Mouse (Mus musculus) heart, adult 18-20 months (tissue): Measurements from ENCODE around the gene Kansl2. TPM values are rescaled to one million over a fixed set of nuclear protein-coding genes. Genes with fewer than 3 reads are reported as not detected.
A peak's percentile ranks its signal among the peaks of the same experiment; 100 is the strongest.

ENCODE experiments used
- DNase-seq, 2 experiments: peaks; one replicate each; pipeline ENCODE4 v3.0.0; 2021 to 2022; ENCODE audit warnings: mixed read lengths in 1 of 2
- long read RNA-seq, 2 experiments: library from polyadenylated mRNA; stranded (forward); transcript quantifications; one replicate each; pipeline ENCODE4 v2.0.0; 2021
- total RNA-seq, 2 experiments: library from RNA; stranded (reverse); gene quantifications; 2 replicates each; pipeline ENCODE4 v1.2.3; 2021

Gene Kansl2
- total RNA-seq = 10 to 100 TPM; 73.5 to 85.8 TPM
- long read RNA-seq, experiment 1, transcript Kansl2-202 (10 exons, 2,324 nt) = minor isoform, 23 of 156 reads
- long read RNA-seq, experiment 1, transcript Kansl2-204 (10 exons, 3,596 nt) = major isoform, 76 of 156 reads
- long read RNA-seq, experiment 1, partial matches to known transcripts = 39 of 156 reads
- long read RNA-seq, experiment 1, other reads (novel, unspliced or antisense) = 18 of 156 reads
- long read RNA-seq, experiment 2, transcript Kansl2-202 (10 exons, 2,324 nt) = minor isoform, 7 of 70 reads
- long read RNA-seq, experiment 2, transcript Kansl2-204 (10 exons, 3,596 nt) = major isoform, 29 of 70 reads
- long read RNA-seq, experiment 2, partial matches to known transcripts = 20 of 70 reads
- long read RNA-seq, experiment 2, other reads (novel, unspliced or antisense) = 14 of 70 reads

DNA sequence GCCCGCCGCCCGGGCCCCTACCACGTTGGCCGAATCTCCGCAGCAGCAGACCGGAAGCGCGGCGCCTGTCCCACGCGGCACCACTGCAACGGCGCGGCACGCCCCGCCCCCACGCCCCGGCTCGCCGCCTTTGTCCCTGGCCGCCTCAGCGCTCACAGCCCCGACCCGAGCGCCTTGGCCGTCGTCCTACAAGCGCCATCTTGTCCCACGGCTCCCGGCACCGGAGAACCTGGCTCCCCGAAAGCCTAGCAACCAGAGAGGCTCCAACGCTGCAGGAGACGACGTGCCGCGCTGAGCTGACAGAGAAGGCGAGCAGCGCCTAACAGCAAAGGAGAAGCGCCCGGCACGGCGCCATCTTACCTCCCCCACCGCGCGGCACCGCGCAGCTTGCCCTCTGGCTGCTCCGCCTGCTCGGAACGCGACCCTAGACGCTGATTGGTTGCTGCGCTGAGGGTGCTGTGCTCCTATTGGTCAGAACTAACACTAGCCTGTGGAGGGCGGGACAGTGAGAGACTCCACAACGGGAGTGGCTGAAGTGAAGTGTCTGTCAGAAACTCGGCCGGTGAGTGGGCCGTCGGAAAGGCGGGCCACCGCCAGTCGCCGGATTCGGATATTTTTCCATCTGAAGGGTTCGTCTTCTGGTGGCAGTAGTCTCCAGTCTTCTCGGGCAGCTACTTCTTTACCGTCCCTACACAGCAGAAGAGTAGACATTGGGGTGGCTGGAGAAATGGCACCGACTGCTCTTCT is at the start of gene Kansl2:
Kansl2 (minus strand) TSS at position 384 of the 747 bp plus-strand sequence.
- peak; percentile 97 to 99 for DNase-seq

DNA sequence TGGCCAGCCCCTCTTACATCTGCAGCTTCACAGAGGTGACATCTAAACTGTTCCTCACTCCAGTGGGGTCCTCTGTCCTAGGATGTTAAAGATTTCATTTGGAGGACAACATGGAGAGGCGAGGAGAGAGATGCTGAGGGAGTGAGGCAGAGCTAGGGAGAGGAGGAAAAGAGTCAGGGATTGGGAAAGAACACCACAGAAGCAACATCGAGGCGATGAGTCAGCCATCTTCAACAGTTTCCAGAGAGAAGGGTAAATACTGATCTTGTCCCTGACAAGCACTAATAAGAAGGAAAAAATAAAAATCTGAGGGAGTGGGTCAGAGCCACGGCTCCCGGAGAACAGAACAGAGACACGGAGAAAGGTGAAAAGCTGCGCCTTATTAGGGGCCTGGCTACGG is 48.9 kb upstream of the Kansl2 start:
- no peak for DNase-seq

DNA sequence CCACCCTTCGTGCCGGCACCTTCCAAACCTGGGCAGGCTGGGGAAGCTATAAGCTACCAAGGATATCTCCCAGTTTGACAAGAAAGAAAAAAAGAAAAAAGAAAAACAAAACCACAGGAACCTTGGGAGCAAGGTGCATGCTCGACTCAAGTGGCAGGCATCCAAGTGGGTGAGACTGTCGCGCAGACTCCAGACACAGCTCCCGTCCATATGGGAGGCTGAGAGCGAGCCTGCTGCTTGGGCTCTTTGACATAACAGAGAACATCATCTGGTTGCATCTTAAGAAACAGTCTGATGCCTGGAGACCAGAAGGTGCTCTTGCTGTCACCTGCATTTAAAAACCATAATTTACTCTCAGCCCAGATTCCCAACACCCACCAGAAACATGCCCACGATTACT is 48.3 kb upstream of the Kansl2 start:
- DNase-seq = no peak

DNA sequence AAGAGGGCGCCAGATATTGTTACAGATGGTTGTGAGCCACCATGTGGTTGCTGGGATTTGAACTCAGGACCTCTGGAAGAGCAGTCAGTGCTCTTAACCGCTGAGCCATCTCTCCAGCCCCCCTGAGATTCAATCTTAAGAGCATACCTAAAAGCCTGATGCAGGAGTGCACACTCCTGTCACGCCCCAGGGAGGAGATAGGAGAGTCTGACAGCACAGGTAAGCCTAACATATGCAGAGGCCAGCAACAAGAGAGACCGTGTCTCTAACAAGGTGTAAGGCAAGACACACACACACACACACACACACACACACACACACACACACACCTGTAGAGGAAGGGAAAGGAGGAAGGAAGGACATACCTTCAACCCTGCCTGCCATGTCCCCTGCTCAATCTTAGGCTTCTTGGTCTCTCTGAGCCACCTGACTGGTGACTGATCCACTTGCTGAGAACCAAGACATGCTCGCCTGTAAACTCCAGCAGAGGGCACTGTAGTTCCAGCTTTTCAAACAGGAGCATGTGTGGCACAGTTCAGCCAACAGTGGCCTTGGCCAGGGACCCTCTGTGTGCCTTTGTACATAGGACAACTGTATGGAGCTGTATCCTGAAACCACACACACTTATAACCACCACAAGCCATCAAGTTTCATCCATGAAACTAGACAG is 45.9 kb upstream of the Kansl2 start:
- DNase-seq = peak; percentile 77 to 88

DNA sequence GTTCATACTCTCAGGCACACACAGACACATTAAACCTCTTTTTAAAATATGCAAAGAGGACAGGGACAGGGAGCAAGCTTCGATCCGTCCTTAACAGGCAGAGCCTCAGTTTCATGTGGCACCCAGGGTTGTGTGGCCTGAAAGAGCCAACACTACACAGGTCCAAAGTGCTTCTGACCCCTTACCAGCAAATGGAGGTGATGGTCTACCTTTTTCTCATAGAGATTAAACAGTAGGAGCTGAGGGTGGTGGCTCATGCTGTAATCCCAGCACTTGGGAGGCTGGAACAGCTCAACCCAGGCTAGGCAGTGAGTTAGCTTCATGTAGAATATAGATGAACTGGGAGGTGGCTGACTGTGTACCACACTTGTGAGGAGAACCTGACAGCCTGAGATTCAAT is 45.2 kb upstream of the Kansl2 start:
- no peak for DNase-seq

DNA sequence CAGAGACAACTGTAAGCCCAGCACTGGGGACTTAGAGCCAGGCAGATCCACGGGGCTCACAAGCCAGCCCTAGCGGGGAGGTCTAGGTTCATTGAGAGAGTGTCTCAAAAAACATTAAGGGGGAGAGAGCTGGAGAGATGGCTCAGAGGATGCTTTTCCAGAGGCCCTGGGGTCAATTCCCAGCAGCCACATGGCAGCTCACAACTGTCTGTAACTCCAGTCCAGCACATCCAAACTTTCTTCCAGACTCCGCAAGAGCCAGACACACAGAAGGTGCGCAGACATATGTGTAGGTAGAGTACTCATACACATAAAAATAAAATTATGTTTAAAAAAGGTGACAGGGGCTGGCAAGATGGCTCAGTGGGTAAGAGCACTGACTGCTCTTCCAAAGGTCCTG is 39.2 kb upstream of the Kansl2 start:
- no peak for DNase-seq

DNA sequence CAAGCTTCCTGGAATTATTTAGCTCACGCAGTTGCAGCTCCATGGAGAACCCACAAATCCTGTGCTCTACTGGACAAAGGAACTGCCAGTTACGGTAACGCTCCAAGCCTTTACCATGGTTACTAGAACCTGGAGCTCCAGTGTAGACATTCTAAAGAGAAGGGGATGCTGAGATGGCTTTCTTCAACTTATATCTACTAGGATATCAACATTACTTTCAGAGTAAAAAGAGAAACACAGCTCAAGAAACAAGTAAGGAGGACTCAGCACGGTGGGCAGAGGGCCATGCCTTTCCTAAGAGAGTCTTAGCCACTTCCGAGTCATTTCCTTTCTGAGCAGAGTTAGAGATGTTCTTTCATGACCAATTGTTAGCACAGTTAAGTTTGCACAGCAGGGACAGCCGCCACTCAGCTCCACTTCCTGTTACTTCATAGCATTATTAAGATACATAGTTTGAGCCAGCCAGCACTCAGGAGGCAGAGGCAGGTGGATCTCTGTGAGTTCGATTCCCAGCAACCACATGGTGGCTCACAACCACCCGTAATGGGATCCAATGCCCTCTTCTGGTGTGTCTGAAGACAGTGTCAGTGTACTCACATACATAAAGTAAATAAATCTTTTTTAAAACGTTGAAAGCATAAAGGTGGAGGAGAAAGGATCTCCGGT is 36.9 kb upstream of the Kansl2 start, which contains the start of the genes Ccnt1 and 4930415O20Rik:
Ccnt1 (minus strand) TSS at position 51 of the 666 bp plus-strand sequence.
4930415O20Rik (plus strand) TSS at position 132 of the 666 bp plus-strand sequence.
- DNase-seq = no peak

DNA sequence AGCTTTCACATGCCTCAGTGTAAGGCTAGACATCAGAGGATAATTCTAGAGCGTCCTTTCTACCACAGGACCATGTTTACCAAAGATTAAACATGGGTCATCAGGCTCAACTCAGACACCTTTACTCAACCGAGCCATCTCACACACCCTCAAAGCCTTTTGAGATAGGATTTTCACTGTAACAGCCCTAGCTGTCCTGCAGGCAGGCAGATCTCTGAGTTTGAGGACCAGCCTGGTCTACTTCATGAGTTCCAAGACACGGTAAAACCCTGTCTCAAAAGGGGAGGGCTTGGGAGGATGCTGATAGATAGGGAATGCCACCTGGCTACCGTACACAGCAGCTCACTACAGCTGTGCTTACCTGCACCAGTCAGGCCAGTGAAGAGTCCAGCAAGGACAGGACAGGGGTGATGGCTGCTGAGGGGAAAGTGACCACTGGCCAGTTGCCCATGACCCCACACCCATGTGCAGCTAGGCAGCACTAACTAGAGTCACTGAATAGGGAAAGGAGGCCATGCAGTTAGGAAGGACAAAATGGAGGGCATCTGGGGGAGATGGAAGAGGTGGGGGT is 35.8 kb upstream of the Kansl2 start:
- no peak for DNase-seq

DNA sequence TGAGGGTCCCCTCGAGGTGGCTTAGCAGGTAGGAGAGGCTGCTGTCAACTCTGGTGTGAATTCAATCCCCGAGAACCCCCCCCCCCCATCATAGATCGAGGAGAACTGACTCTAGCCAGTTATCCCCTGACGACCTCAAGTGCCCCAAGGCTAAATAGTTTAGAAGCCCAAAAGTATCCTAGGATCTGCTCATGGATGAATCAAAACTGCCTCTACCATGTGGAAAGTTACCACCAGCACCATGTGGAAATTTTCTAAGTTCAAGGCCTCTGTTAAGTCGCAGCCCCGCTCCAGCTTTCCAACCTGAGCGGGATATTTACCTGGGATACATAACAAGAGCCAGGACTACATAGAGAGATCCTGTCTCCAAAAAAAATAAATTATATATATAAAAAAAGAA is 35.2 kb upstream of the Kansl2 start:
- no peak for DNase-seq

DNA sequence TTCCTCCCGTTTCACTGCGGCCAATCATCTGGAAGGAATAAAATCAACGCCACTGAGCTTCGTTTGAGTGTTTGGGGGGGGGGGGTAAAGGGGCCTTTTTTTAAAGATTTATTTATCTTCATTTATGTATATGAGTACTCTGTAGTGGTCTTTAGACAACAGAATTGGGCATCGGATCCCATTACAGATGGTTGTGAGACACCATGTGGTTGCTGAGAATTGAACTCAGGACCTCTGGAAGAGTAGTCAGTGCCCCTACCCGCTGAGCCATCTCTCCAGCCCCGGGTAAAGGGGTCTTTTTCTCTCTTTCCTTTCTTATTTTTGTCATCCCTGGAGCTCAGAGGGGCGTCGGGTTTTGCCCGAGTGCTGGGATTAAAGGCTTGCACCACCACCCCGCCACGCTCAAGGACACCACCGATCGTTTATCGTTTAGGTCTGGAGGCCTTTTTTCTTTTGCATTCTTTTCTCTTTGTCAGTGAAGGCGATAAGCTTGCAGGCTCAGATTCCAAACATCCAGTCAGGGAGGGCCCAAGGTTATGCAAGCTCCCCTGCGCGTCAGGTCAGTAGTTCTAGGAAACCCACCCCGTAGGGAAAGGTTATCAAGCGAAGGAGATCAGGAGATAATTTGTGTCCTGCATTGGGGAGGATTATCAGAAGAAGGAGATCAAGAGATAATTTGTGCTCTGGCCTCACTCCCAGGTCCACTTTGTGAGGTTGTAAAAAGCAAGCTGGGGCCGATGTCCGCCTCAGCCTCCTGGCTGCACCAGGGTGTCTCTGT is 34.4 kb upstream of the Kansl2 start:
- no peak for DNase-seq

DNA sequence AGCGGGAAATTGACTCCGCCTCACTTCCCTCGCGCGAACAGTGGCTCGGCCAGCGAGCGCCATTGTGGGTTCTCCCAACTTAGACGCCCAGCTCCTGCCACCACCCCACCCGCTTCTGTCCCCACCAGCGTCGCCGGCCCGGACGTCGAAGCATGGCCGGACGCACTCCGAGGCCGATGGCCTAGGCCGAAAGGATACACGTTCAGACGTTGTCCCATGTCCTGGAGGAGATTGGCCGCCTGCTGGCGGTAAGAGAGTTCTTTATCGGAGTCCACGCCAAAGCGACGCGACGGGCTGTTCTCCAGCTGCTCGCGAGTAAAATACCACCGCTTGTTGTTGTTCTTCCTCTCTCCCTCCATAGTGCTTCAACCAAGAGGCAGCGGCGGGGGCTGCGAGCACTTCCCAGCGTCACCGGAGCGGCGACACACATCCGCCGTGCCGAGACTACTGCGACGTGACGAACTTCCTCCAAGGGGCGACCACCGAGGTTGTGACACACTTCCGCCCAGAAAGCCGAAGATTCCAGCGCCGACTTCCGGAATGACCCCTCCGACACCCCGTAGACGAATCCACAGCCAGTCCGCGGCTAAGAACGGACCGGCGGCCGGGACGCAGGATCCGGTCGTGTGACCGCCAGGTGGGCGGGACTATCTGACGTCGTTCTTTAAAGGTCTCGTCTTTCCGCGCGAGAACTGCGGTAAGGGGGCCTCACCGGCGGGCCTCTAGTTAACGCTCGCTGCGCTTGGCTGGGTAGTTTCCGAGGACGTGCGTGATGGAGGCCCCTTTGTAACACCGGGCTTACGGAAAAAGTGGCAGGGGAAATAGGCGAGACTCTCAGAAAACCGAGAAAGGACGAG is 33.4 kb upstream of the Kansl2 start:
- peak; percentile 100 for DNase-seq

DNA sequence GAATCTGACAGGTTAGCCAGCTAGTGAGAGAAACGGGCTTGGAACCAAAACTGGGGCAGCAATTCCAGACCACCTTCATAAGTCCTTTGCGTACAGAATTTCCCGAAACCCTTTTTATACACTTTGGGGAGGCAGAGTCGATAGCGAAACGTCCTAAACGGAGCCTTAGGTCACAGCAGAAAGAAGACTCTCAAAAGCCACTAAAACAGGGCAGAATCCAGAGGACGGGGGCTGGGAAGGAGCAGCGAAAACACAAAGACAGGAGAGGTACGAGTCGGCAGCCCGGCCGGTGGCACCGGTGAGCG is 32.9 kb upstream of the Kansl2 start:
- no peak for DNase-seq

DNA sequence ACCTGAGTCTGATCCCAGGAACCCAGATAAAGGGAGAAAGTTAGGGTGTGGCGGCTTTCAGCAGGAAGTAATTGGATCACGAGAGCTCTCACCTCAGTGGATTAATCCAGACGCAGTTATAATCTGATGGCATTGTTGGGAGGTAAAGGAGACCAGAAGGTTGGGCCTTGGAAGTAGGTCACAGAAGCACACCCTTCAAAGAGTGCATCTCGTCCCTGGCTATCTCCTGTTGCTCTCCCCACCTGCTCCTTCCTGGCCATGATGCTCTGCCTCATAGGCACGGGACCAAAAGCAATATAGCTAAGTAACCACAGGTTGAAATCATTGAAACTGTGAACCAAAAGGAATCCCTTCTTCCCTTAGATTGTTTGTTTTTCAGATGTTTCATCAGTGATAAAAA is 23.1 kb upstream of the Kansl2 start:
- no peak for DNase-seq

DNA sequence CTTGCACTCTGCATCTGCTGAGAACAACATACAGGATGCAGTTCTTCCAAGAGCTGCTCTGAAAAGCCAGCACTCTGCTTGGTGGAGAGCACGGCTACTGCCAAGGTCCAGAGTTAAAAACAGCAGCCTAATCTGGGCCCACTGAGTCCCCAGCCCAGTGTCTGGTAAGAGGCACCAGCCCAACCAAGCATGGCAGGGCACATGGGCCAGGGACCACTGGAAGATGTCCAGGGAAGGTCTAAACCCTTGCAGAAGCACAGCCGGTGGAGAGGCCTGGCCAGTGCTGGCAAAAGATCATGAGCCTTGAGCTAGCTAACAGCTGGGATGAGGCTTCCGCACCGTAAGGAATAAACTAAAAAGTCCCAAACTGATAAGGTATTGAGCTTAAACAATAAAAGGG is 21.8 kb upstream of the Kansl2 start:
- DNase-seq = peak; percentile 43 to 75

DNA sequence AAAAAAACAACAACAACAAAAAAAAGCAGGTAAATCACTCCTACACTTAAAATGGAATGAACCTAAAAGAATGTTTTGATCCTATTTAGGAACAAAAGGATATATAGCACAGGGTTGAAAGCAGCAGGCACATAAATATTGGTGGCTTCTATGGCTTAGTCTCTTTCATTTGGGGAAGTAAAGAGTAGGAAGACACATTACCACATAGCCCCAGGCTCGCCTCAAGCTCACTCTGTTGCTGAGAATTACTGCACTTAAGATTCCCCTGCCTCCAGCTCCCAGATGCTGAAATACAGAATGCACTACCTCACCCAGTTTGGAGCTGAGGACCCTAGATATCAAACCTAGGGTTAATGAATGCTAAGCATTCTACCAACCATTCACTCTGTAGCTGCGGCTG is 18.7 kb upstream of the Kansl2 start:
- no peak for DNase-seq

DNA sequence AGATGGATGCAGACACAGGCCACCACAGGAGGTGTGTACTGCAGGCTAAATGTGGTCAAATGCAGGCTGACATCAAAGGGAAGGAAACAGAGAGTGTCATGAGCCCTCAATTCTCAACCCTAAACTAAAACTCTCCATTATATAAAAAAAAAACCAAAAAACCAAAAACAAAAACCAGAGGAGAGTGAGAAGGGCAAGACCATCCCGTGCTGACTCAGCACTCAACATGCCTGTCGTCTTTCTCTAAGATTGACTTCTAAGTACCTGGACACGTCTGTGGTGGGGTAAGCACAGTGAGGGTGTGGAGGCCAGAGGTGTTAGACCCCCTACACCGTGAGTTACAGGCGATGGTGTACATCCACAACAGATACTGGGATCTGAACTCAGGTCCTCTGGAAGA is 12.8 kb upstream of the Kansl2 start:
- no peak for DNase-seq

DNA sequence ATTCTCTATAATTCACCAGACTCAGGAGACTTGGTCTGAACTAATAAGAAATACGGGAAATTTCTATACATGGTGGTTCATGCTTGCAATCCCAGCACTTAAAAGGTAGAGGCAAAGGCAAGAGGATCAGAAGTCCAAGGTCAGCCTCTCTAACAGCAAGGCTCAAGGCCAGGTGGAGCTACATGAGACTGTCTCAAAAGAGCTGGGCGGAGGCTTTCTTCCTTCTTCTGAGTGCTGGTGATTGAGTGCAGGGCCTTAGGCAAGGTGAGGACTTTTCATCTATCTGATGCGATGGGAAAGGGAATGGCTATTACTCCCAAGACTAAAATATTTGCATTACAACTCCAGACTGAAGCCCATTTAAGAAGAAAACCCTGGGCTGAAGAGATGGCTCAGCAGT is 11.1 kb upstream of the Kansl2 start:
- DNase-seq = no peak

DNA sequence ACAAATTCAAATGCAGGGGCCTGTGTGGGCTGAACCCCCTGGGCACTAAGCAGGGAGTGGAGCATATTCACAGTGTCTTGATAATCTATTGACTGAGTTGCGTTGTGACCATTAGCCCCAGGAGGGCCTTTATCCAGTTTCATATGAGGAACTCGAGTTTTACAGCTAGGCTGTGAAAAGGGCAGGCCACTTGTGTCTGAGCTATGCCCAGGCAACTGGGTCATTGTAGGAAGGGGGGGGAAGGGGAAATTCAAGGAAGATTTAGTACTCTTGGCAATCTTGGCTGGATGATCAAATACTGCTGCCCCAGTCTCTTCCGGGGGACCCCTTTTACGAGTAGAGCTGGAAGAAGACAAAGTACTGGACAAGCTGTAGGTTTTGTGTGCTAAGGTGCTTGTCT is 9.3 kb upstream of the Kansl2 start:
- no peak for DNase-seq

DNA sequence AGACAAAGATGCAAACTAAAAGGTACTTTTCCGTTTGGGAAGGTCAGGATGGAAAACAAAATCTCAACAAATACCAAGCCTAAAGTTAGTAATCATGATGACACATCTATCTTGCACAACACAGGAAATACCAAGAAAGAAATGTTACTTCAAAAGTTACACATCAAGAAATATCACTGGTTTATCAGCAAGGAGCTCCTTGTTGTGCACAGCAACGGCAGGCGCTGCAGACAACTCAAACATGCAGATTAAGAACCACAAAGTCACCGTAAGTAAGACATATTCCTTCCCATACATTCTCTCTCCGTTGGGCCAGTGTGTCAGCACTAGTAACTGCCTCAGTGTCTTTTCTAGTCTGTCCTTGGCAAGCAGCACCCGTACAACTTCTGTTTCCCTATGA is 7.0 kb upstream of the Kansl2 start:
- no peak for DNase-seq

DNA sequence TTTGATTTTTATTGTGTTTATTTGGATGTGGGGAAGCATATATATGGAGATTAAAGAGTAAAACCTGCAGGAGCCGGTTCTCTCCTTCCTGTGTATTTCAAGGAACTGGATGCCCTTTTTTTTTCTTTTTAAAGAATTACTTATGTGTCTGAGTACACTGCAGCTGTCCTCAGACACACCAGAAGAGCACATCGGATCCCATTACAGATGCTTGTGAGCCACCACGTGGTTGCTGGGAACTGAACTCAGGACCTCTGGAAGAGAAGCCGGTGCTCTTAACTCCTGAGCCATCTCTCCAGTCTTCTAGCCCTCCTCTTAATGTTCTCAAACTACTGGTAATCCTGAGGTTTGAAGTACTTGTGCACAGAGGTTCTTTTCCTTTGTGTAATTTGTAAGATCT is 3.9 kb upstream of the Kansl2 start:
- no peak for DNase-seq
